Mouse (Mus musculus): ENCODE results near the gene Ly6g5b.

DNA sequence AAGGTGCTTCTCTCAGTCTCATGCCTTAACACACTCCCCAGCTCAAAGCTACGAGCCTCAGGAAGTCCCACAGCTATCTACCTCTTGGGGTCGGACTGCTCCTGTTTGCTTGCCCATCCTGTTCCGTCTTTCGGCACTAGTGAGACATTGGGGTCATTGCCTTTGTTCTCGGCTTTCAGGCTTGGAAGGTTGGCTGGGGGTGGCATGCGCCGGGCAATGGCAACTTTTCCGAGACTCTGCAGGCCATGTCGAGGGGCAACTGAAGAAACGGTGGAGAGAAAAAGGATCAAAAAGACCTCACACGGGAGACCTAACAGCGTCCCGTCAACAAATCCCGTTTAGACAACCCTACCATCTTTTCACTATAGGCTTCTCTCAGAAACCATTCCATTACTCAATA lies 46.9 kb upstream of the Ly6g5b start:
- TF ChIP-seq CTCF (IDR thresholded peaks at IDR 0.05; ENCODE audit: control insufficient read depth, insufficient read depth, low read length): no peak
- no peak for TF ChIP-seq POLR2A (IDR thresholded peaks at IDR 0.05; ENCODE audit: borderline replicate concordance, control insufficient read depth, low read depth, low read length)
